Mouse (Mus musculus): ENCODE measurements at regions not wholly inside any gene's neighbourhood (a gene's known extent, or its start where the extent isn't known, plus 50 kb on each side); places are given as distances from the start of the nearest gene placed in this dataset.

GRCm38 (mm10) chr12:77857281-77857680 is 336.8 kb upstream of the Gm6657 start:
- no peak for TF ChIP-seq CTCF (conservative IDR thresholded peaks at IDR 0.05; ENCODE audit: insufficient read depth, insufficient read length, low read depth, low read length)
- TF ChIP-seq POLR2A (IDR thresholded peaks at IDR 0.05; ENCODE audit: low read depth, low read length): no peak
